Mouse (Mus musculus) B cell, adult 2 months (primary cell): Measurements from ENCODE around the gene Dact3.

Source experiments
- DNase-seq, 2 experiments: peaks; one replicate each; pipeline ENCODE4 v3.0.0; 2022

Dact3 gene

GRCm38 (mm10) chr7:16918670-16919069 is 43.6 kb downstream of the Dact3 start:
- DNase-seq, result no peak

GRCm38 (mm10) chr7:16919395-16920149 is 44.5 kb downstream of the Dact3 start:
- DNase-seq, result no peak

- no peak for DNase-seq
Measured at GRCm38 (mm10) chr7:16920150-16920579, 45.0 kb downstream of the Dact3 start.

GRCm38 (mm10) chr7:16920818-16921791 is 46.0 kb downstream of the Dact3 start:
- no peak for DNase-seq

- DNase-seq, result no peak
Measured at GRCm38 (mm10) chr7:16921881-16922335, 46.8 kb downstream of the Dact3 start.

GRCm38 (mm10) chr7:16922360-16922973 is 47.4 kb downstream of the Dact3 start:
- DNase-seq, result no peak

- DNase-seq, result no peak
Measured at GRCm38 (mm10) chr7:16923283-16924036, 48.3 kb downstream of the Dact3 start.

- DNase-seq, result peak; percentile 99
Measured at GRCm38 (mm10) chr7:16924037-16924834, 49.1 kb downstream of the Dact3 start, which contains the start of gene Calm3. Gene Calm3, minus strand, starts transcription at chr7:16924114.

GRCm38 (mm10) chr7:16928341-16928740 is 53.2 kb downstream of the Dact3 start:
- DNase-seq, result peak in 1 of 2 experiments; percentile 21

GRCm38 (mm10) chr7:16930850-16931249 is 55.7 kb downstream of the Dact3 start:
- DNase-seq, result peak; percentile 76 to 78

GRCm38 (mm10) chr7:16931968-16932627 is 57.0 kb downstream of the Dact3 start:
- DNase-seq, result peak; percentile 88 to 89

GRCm38 (mm10) chr7:16932704-16933577 is 57.8 kb downstream of the Dact3 start:
- peak; percentile 67 to 68 for DNase-seq
